In genomic region chr7:28888701-28889161, GRCm38 (mm10) we compare ENCODE assay signal across 8 mouse cellular contexts. TPM values are rescaled to one million over a fixed set of nuclear protein-coding genes. Genes with fewer than 3 reads are reported as not detected.
DNase-seq lines count a peak whose midpoint lies in the region; ATAC-seq and TF ChIP-seq lines count a peak whose summit lies in the region.

No protein-coding gene starts in this region.

- H3K27me3 ChIP-seq in kidney, postnatal 0 days (ENCODE audit: insufficient read depth, low read length): no peaks in the 10 kb centered on the region; the same call in 1 of the 2 replicates
- H3K27me3 ChIP-seq in embryonic facial prominence, embryonic 11.5 days (ENCODE audit: control insufficient read depth, insufficient read depth, low read length): peaks cover 31% of the 10 kb centered on the region
- H3K27me3 ChIP-seq in hindbrain, embryonic 14.5 days (ENCODE audit: control insufficient read depth, insufficient read depth, low read length): peaks cover 43% of the 10 kb centered on the region
- H3K27me3 ChIP-seq in midbrain, postnatal 0 days (ENCODE audit: insufficient read depth, low read length): peaks cover 20% of the 10 kb centered on the region; the same call in 1 of the 2 replicates

- H3K4me2 ChIP-seq in kidney, postnatal 0 days (ENCODE audit: low read length): peak overlapping the region; percentile 58
- peak overlapping the region; percentile 62 for H3K4me2 ChIP-seq in embryonic facial prominence, embryonic 11.5 days (ENCODE audit: low read depth, low read length)
- peak overlapping the region; percentile 54 for H3K4me2 ChIP-seq in hindbrain, embryonic 14.5 days (replicated peaks)
- H3K4me2 ChIP-seq in midbrain, postnatal 0 days (ENCODE audit: low read depth, low read length, poor library complexity, severe bottlenecking): peak overlapping the region; percentile 44

- 3% methylated on average over 27 of the region's 27 CpGs for WGBS in kidney, postnatal 0 days
- WGBS in embryonic facial prominence, embryonic 11.5 days: 3% methylated on average over 27 of the region's 27 CpGs
- WGBS in hindbrain, embryonic 14.5 days: 3% methylated on average over 27 of the region's 27 CpGs
- WGBS in midbrain, postnatal 0 days: 4% methylated on average over 19 of the region's 27 CpGs

- no peak for DNase-seq in kidney, postnatal 0 days (ENCODE audit: low spot score)
- no peak for DNase-seq in kidney, adult 8-10 months
- no peak for DNase-seq in embryonic facial prominence, embryonic 11.5 days (ENCODE audit: low spot score)
- DNase-seq in hindbrain, embryonic 14.5 days (ENCODE audit: low spot score): no peak
- no peak for DNase-seq in midbrain, postnatal 0 days (ENCODE audit: low spot score)
- DNase-seq in spleen, adult 18-20 months: no peak
- DNase-seq in frontal cortex, postnatal 36 days (ENCODE audit: low spot score in 2 of 2): no peak
- no peak for DNase-seq in kidney, adult 18-20 months

- TF ChIP-seq CTCF in kidney, postnatal 0 days (IDR thresholded peaks at IDR 0.05; ENCODE audit: low read depth): no peak
- TF ChIP-seq CTCF in midbrain, postnatal 0 days (IDR thresholded peaks at IDR 0.05): no peak

- H3K4me1 ChIP-seq in kidney, postnatal 0 days (replicated peaks; ENCODE audit: insufficient read depth, low read length): peaks cover 9% of the 10 kb centered on the region
- H3K4me1 ChIP-seq in embryonic facial prominence, embryonic 11.5 days (ENCODE audit: control insufficient read depth, insufficient read depth, low read length): no peaks in the 10 kb centered on the region; the same call in 1 of the 2 replicates
- H3K4me1 ChIP-seq in hindbrain, embryonic 14.5 days (replicated peaks; ENCODE audit: control insufficient read depth, insufficient read depth, low read length): peaks cover 8% of the 10 kb centered on the region; the same call in 1 of the 2 replicates
- no peaks in the 10 kb centered on the region for H3K4me1 ChIP-seq in midbrain, postnatal 0 days (ENCODE audit: insufficient read depth, low read length)

- peak overlapping the region; percentile 9; the same call in 1 of the 2 replicates for H3K9ac ChIP-seq in kidney, postnatal 0 days (ENCODE audit: low read depth, low read length)
- peak overlapping the region; percentile 32 for H3K9ac ChIP-seq in embryonic facial prominence, embryonic 11.5 days (replicated peaks; ENCODE audit: low read length)
- peak overlapping the region; percentile 44; the same call in 1 of the 2 replicates for H3K9ac ChIP-seq in hindbrain, embryonic 14.5 days
- 0 out of 2 replicates have a peak overlapping the region, but pooled peaks have one; percentile 24 for H3K9ac ChIP-seq in midbrain, postnatal 0 days (replicated peaks; ENCODE audit: low read length, poor library complexity, severe bottlenecking)

- H3K36me3 ChIP-seq in kidney, postnatal 0 days (ENCODE audit: insufficient read depth, low read length): peaks cover 15% of the 10 kb centered on the region
- peaks cover 5% of the 10 kb centered on the region for H3K36me3 ChIP-seq in embryonic facial prominence, embryonic 11.5 days (replicated peaks; ENCODE audit: control insufficient read depth, insufficient read depth, low read depth, low read length)
- H3K36me3 ChIP-seq in hindbrain, embryonic 14.5 days (replicated peaks; ENCODE audit: control insufficient read depth, insufficient read depth): peaks cover 25% of the 10 kb centered on the region
- H3K36me3 ChIP-seq in midbrain, postnatal 0 days (ENCODE audit: insufficient read depth, low read length): peaks cover 26% of the 10 kb centered on the region

- no peak overlapping the region for H3K27ac ChIP-seq in kidney, postnatal 0 days
- H3K27ac ChIP-seq in embryonic facial prominence, embryonic 11.5 days (replicated peaks; ENCODE audit: low read depth, low read length): no peak overlapping the region
- H3K27ac ChIP-seq in hindbrain, embryonic 14.5 days: no peak overlapping the region
- H3K27ac ChIP-seq in midbrain, postnatal 0 days (ENCODE audit: low read depth, low read length): no peak overlapping the region

- peak overlapping the region; percentile 29 for H3K4me3 ChIP-seq in kidney, postnatal 0 days (replicated peaks; ENCODE audit: low read depth, low read length)
- H3K4me3 ChIP-seq in embryonic facial prominence, embryonic 11.5 days (ENCODE audit: low read depth, low read length): peak overlapping the region; percentile 27
- H3K4me3 ChIP-seq in hindbrain, embryonic 14.5 days (replicated peaks; ENCODE audit: low read length): peak overlapping the region; percentile 30
- H3K4me3 ChIP-seq in midbrain, postnatal 0 days (ENCODE audit: low read depth, low read length): peak overlapping the region; percentile 36

- H3K9me3 ChIP-seq in kidney, postnatal 0 days (replicated peaks; ENCODE audit: low read length): no peaks in the 10 kb centered on the region
- H3K9me3 ChIP-seq in embryonic facial prominence, embryonic 11.5 days (replicated peaks; ENCODE audit: control insufficient read depth, low read length): no peaks in the 10 kb centered on the region
- no peaks in the 10 kb centered on the region for H3K9me3 ChIP-seq in hindbrain, embryonic 14.5 days (ENCODE audit: control insufficient read depth, low read length)
- no peaks in the 10 kb centered on the region for H3K9me3 ChIP-seq in midbrain, postnatal 0 days (ENCODE audit: low read length)

- ATAC-seq in kidney, postnatal 0 days (replicated peaks; ENCODE audit: low FRiP score, low read depth): no peak
- 0 out of 2 replicates have a peak, but pooled peaks have one; percentile 19 for ATAC-seq in embryonic facial prominence, embryonic 11.5 days (replicated peaks; ENCODE audit: insufficient number of reproducible peaks, low FRiP score, low TSS enrichment, low read depth)
- ATAC-seq in hindbrain, embryonic 14.5 days (ENCODE audit: low FRiP score): peak; percentile 25; the same call in 1 of the 2 replicates
- no peak for ATAC-seq in midbrain, postnatal 0 days (ENCODE audit: low FRiP score)

RNA-seq across cellular contexts. Expression of gene Capn12, which starts 7.5 kb away (rescaled TPM):
- 0.34 and 0.47 TPM in 2 replicates for polyA plus RNA-seq in kidney, postnatal 0 days (2015; fragmentation: Nextera tagmentation; extraction: Ambion mirVana)
- 0.21 and 0.29 TPM in 2 replicates for polyA plus RNA-seq in embryonic facial prominence, embryonic 11.5 days (2014; fragmentation: Nextera tagmentation; extraction: Ambion mirVana)
- polyA plus RNA-seq in hindbrain, embryonic 14.5 days (2014; fragmentation: Nextera tagmentation; extraction: Ambion mirVana): 0.09 and 0.24 TPM in 2 replicates
- total RNA-seq in midbrain, postnatal 0 days (2014; rRNA removed): 0.38 and 0.57 TPM in 2 replicates
- polyA plus RNA-seq in midbrain, postnatal 0 days (2015; fragmentation: Nextera tagmentation; extraction: Ambion mirVana): 0.26 and 0.41 TPM in 2 replicates

RNA-seq across cellular contexts. Expression of gene Lgals7, which starts 25.1 kb away (rescaled TPM):
- polyA plus RNA-seq in kidney, postnatal 0 days (2015; fragmentation: Nextera tagmentation; extraction: Ambion mirVana): 1.3 and 1.7 TPM in 2 replicates
- polyA plus RNA-seq in embryonic facial prominence, embryonic 11.5 days (2014; fragmentation: Nextera tagmentation; extraction: Ambion mirVana): 0.98 and 1.3 TPM in 2 replicates
- polyA plus RNA-seq in hindbrain, embryonic 14.5 days (2014; fragmentation: Nextera tagmentation; extraction: Ambion mirVana): 2.9 and 3.0 TPM in 2 replicates
- total RNA-seq in midbrain, postnatal 0 days (2014; rRNA removed): 0.38 and 12.5 TPM in 2 replicates
- polyA plus RNA-seq in midbrain, postnatal 0 days (2015; fragmentation: Nextera tagmentation; extraction: Ambion mirVana): 3.8 and 4.8 TPM in 2 replicates

RNA-seq across cellular contexts. Expression of gene Lgals4, which starts 55.1 kb away (rescaled TPM):
- polyA plus RNA-seq in kidney, postnatal 0 days (2015; fragmentation: Nextera tagmentation; extraction: Ambion mirVana): 10.8 and 10.9 TPM in 2 replicates
- 1.5 and 1.9 TPM in 2 replicates for polyA plus RNA-seq in embryonic facial prominence, embryonic 11.5 days (2014; fragmentation: Nextera tagmentation; extraction: Ambion mirVana)
- 2.8 and 3.2 TPM in 2 replicates for polyA plus RNA-seq in hindbrain, embryonic 14.5 days (2014; fragmentation: Nextera tagmentation; extraction: Ambion mirVana)
- 3.4 and 3.5 TPM in 2 replicates for total RNA-seq in midbrain, postnatal 0 days (2014; rRNA removed)
- polyA plus RNA-seq in midbrain, postnatal 0 days (2015; fragmentation: Nextera tagmentation; extraction: Ambion mirVana): 4.8 and 5.1 TPM in 2 replicates

Comparison
In these comparisons a context has a peak if more than half of its experiments do, and no peak if none do; other contexts are left out.
1. ATAC-seq: peak in embryonic facial prominence, embryonic 11.5 days (single experiment) and hindbrain, embryonic 14.5 days (single experiment); none in kidney, postnatal 0 days (single experiment) and midbrain, postnatal 0 days (single experiment).
2. Peak in every context shown above with its lines, with median percentiles within 50 percentile points of each other: H3K4me2 ChIP-seq, H3K4me3 ChIP-seq and H3K9ac ChIP-seq.